Mouse (Mus musculus) thymus, adult 2 months (tissue): ENCODE results near the gene Gnmt.

ENCODE experiments used
- CTCF ChIP-seq: fragments of 200-500 bp; IDR thresholded peaks from 2 replicates; pipeline ENCODE4 v1.5.1; 2012; ENCODE audit warnings: mild to moderate bottlenecking, control low read depth, low read length, moderate library complexity, borderline replicate concordance; ENCODE audit not compliant: control insufficient read depth, poor library complexity, insufficient read depth; ENCODE audit errors: extremely low read depth
- POLR2A ChIP-seq: fragments of 200-500 bp; IDR thresholded peaks from 2 replicates; pipeline ENCODE4 v1.6.1; 2012; ENCODE audit warnings: mild to moderate bottlenecking, low read length, control low read depth, moderate library complexity; ENCODE audit not compliant: control insufficient read depth, poor library complexity, insufficient read depth; ENCODE audit errors: extremely low read depth

GRCm38 (mm10) chr17:46691390-46691789 lies 37.6 kb downstream of the Gnmt start:
- no peak for TF ChIP-seq CTCF
- no peak for TF ChIP-seq POLR2A
